26 mouse cellular contexts compared by ENCODE assay signal in the genomic region with DNA sequence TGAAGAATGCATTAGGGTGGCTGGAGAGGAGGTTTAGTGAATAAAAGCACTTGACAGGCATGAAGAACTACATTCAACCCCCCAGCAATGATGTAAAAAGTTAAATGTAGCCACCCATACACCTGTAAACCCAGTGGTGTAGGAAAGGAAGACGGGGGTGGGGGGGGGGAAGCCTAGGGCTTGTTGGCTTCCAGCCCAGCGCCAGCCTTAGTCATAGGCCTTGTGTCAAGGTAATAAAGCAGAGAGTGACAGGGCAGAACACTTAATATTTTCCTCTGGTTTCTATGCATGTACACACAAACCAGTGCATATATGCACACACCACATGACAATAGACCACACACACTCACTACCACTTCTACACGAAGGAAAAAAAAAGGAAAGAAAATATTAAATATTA. TPM values are rescaled to one million over a fixed set of nuclear protein-coding genes. Genes with fewer than 3 reads are reported as not detected.
DNase-seq lines count a peak whose midpoint lies in the region; ATAC-seq and TF ChIP-seq lines count a peak whose summit lies in the region.
"Had no signal": no experiment of that assay in that cellular context is flagged by ENCODE, and none has a peak within 500 bp of the region (broad histone marks: within the 10 kb centered on the region; RNA-seq: fewer than 3 reads in every experiment).

No protein-coding gene starts in this region.

- no peak overlapping the region for H3K4me2 ChIP-seq in forebrain, postnatal 0 days (ENCODE audit: low read depth)
- H3K4me2 ChIP-seq: embryonic facial prominence, embryonic 13.5 days; forebrain, embryonic 12.5 days; hindbrain, embryonic 14.5 days; intestine, embryonic 15.5 days; kidney, embryonic 15.5 days had no signal

- no peak for ATAC-seq in forebrain, postnatal 0 days
- ATAC-seq: CD4-positive, CD25-positive, alpha-beta regulatory T cell, adult 4 months; forebrain, embryonic 16.5 days; intestine, embryonic 15.5 days had no signal

- H3K4me1 ChIP-seq in forebrain, postnatal 0 days (ENCODE audit: insufficient read depth) = no peaks in the 10 kb centered on the region
- H3K4me1 ChIP-seq: embryonic facial prominence, embryonic 13.5 days; forebrain, embryonic 12.5 days; heart, embryonic 10.5 days; hindbrain, embryonic 10.5 days; intestine, embryonic 15.5 days; kidney, embryonic 15.5 days had no signal

- intact Hi-C loops in heart, postnatal 14 days (cut with DNase I) = no loop called here

- 80% methylated on average over 3 of the region's 3 CpGs for WGBS in forebrain, postnatal 0 days

- H3K36me3 ChIP-seq in forebrain, postnatal 0 days (ENCODE audit: insufficient read depth) = no peaks in the 10 kb centered on the region
- H3K36me3 ChIP-seq: embryonic facial prominence, embryonic 13.5 days; forebrain, embryonic 12.5 days; G1E; heart, embryonic 10.5 days; hindbrain, embryonic 10.5 days; intestine, embryonic 15.5 days; kidney, embryonic 15.5 days had no signal

- H3K4me3 ChIP-seq in forebrain, postnatal 0 days (ENCODE audit: low read depth, low read length) = no peak overlapping the region
- H3K4me3 ChIP-seq: embryonic facial prominence, embryonic 13.5 days; forebrain, embryonic 12.5 days; heart, embryonic 10.5 days; hindbrain, embryonic 10.5 days; intestine, embryonic 15.5 days; kidney, embryonic 15.5 days had no signal

- no peak for TF ChIP-seq CTCF in forebrain, postnatal 0 days (IDR thresholded peaks at IDR 0.05; ENCODE audit: low read depth)

- no peak overlapping the region for H3K9ac ChIP-seq in forebrain, postnatal 0 days
- H3K9ac ChIP-seq: embryonic facial prominence, embryonic 13.5 days; forebrain, embryonic 12.5 days; hindbrain, embryonic 14.5 days; intestine, embryonic 15.5 days; kidney, embryonic 15.5 days had no signal

- H3K27me3 ChIP-seq in forebrain, postnatal 0 days (ENCODE audit: insufficient read depth, low read length) = no peaks in the 10 kb centered on the region
- H3K27me3 ChIP-seq: embryonic facial prominence, embryonic 13.5 days; forebrain, embryonic 12.5 days; intestine, embryonic 15.5 days; kidney, embryonic 15.5 days had no signal

- H3K9me3 ChIP-seq in forebrain, postnatal 0 days (ENCODE audit: low read length) = no peaks in the 10 kb centered on the region
- H3K9me3 ChIP-seq: G1E; heart, embryonic 10.5 days; intestine, embryonic 15.5 days; kidney, embryonic 15.5 days had no signal

- H3K27ac ChIP-seq in forebrain, postnatal 0 days (ENCODE audit: low read depth, low read length) = no peak overlapping the region
- H3K27ac ChIP-seq: embryonic facial prominence, embryonic 13.5 days; forebrain, embryonic 12.5 days; heart, embryonic 10.5 days; hindbrain, embryonic 10.5 days; hindbrain, embryonic 14.5 days; intestine, embryonic 15.5 days; kidney, embryonic 15.5 days had no signal

- peak; percentile 27 for DNase-seq in heart, adult 11 months
- DNase-seq in heart, postnatal 14 days = no peak
- peak; percentile 18 to 30 for DNase-seq in adrenal gland, adult 18-20 months (ENCODE audit: low spot score in 2 of 2)
- peak; percentile 69 for DNase-seq in adrenal gland, postnatal 14 days
- no peak for DNase-seq in forebrain, postnatal 0 days
- DNase-seq in gastrocnemius, adult 8-10 months (ENCODE audit: low spot score in 2 of 2) = no peak
- no peak for DNase-seq in natural killer cell, adult 2 months (ENCODE audit: low spot score in 2 of 2)
- no peak for DNase-seq in adipocyte (ENCODE audit: low spot score)
- DNase-seq: B cell, adult 2 months; cerebellum, adult 18-20 months; cerebellum, adult 9-11 months; cerebellum, postnatal 36 days; gastrocnemius, postnatal 25 days; heart, adult 18-20 months; heart, postnatal 10 days; kidney, adult 18-20 months had no signal

RNA-seq across cellular contexts. Expression of a gene that starts 37.7 kb away (rescaled TPM):
- 1 to 10 TPM; 1.6 to 2.1 TPM for total RNA-seq in heart, postnatal 14 days (2021)
- total RNA-seq in adrenal gland, adult 18-20 months (2021) = 1 to 10 TPM; 2.1 to 2.2 TPM
- total RNA-seq in adrenal gland, postnatal 14 days (2021) = 2.8 and 3.2 TPM in 2 replicates
- 0.71 and 1.0 TPM in 2 replicates for total RNA-seq in forebrain, postnatal 0 days (2014; rRNA removed)
- 0.23 and 0.25 TPM in 2 replicates for polyA plus RNA-seq in forebrain, postnatal 0 days (2015; fragmentation: Nextera tagmentation; extraction: Ambion mirVana)
- total RNA-seq in gastrocnemius, adult 8-10 months (2022) = under 1 TPM; 0.31 to 0.73 (median 0.40) TPM

Comparison
In these comparisons a context has a peak if more than half of its experiments do, and no peak if none do; other contexts are left out.
1. DNase-seq: peak in heart, adult 11 months (single experiment), adrenal gland, adult 18-20 months (2 of 2) and adrenal gland, postnatal 14 days (single experiment); none in heart, postnatal 14 days (0 of 2), forebrain, postnatal 0 days (single experiment), gastrocnemius, adult 8-10 months (0 of 2), natural killer cell, adult 2 months (0 of 2) and adipocyte (single experiment).